Mouse (Mus musculus): ENCODE data around the gene Supt5.

Supt5 gene

DNA sequence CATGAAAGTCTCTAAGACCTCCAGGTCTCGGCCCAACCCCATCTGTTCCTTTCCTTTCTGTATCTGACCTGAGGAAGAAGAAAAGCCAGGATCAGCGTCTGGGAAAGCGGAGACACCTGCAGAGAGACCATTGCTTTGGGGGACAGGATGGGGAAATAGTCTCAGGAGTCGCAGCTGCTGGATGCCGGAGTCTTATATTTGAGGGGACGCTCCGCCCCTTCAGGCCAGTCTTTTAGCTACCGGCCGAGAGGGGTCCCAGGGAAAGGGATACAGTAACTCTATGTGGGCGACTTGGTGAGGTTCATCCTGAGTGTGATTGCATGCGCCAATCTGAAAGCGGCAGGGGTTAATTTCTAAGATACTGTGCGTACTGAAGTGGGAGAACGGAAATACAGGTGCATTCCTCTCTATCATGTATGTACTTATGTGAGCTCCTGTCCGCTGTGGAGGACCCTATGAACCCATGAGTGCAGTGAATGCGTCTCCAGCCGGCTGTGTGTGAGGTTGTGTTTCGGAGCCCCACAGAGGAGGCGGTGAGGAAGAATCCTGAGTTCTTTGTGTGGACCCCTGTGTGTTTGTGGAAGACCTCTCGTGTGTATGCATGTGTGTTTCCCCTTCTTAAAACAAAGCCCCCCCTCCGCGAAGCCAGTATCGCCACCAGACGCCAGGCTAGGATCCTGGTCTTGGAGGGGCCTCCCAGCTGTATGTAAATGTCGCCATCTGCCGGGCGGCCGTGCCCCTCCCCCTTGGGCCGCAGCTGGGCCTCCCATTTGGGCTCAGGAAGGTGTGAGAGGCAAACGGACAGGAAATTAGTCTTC, 36.7 kb downstream of the Supt5 start, which contains the start of gene Dll3:
Gene Dll3 (minus strand): TSS at position 623 of the 818 bp plus-strand sequence.
- no peak for TF ChIP-seq GATA4 (IDR thresholded peaks at IDR 0.05; ENCODE audit: insufficient replicate concordance, low read length)

DNA sequence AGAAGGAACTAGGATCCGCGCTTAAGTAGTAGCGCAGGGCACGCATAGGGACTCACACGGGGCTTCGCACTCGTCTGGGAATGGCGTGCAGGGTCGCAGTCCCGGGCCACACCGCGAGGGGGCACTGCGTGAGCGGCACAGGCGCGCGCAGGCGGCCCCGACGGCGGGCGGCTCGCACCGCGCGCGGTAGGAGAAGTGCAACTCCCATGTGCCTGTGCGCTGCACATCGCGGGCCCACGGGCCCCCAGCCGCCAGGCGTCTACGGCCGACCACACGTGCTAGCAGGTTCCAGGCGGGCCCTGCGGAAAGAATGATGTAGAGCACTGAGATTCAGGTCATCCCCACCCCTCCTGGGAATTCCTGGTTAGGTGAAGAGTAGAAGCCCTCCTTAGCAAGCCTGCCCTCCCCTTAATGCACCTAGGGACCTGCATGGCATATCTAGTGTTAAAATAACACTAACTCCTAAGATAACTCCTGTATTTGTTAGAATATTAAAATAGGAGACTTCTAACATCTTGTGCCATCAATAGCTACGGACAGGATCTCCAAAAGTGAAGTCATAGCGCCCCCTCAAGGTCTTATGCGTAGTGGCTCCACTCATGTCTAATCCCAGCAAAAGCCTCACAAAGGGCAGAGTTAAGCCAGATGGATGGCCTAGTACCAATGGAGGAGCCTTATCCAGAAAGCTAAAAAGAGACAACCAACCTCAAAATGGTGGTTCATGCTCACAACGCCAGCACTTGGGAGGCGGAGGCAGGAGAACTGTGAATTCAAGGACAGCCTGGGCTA, 39.5 kb downstream of the Supt5 start:
- TF ChIP-seq GATA4 (IDR thresholded peaks at IDR 0.05; ENCODE audit: insufficient replicate concordance, low read length), result no peak

DNA sequence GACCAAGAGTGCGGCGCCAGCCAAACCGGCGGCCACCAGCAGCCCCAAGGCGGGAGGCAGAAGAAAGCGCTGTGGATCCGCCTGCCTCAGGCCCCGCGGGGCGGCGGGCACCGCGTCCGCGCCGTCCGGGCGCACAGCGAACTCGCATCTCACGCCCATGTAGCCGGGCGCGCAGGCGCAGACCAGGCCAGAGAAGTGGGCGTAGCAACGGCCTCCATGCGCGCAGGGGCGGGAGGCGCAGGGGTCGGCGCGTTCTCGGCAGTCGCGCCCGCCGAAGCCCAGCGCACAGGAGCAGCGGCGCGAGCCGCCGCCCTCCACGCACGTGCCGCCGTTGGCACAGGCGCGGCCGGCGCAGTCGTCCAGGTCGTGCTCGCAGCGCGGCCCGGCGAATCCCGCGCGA, 44.1 kb downstream of the Supt5 start:
- no peak for TF ChIP-seq GATA4 (IDR thresholded peaks at IDR 0.05; ENCODE audit: insufficient replicate concordance, low read length)

DNA sequence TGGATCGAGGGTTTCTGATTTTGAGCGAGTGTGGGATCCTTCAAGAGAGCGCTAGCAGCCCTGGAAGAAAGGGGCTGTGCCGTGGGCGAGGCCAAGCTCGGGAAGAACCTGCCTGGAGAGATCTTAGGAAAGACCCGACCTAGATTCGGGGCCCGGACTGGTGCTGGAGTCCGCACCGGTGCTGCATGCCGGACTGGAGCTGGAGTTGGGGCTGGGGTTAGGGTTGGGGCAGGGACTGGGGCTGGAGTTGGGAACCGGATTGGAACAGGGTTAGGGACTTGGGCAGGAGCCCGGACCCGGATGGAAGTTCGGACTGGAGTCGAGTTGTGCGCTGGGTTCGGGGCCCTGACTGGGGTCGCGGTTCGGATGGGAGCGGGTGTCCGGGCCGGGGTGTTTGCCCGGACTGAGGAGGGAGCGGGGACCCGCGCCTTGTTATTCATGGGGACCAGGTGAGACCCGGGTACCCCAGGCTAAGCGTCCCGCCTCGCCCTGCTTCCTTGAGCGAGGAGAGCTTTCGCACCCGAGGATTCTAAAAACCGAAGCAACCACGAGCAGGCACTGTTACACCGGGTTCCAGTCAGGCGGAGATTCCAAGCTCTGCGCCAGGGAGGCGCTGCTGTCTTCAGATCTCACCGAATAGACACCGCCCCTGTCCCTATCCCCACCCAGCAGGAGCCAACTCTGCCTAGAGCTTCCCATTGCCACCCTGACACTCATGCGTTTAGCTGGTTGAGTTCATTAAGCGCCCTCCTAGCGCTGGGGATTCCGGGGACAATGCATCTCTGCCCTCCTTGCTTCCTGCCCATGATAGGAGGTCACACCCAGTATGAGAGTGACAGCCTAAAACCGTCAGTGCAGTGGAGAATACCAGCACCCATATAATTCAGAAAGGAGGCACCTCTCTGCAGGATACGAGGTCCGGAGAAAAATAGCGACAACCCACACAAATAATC, 47.6 kb downstream of the Supt5 start, which contains the start of gene Selenov:
Gene Selenov (minus strand): TSS at position 549 of the 953 bp plus-strand sequence.
- TF ChIP-seq GATA4 (IDR thresholded peaks at IDR 0.05; ENCODE audit: insufficient replicate concordance, low read length), result no peak

DNA sequence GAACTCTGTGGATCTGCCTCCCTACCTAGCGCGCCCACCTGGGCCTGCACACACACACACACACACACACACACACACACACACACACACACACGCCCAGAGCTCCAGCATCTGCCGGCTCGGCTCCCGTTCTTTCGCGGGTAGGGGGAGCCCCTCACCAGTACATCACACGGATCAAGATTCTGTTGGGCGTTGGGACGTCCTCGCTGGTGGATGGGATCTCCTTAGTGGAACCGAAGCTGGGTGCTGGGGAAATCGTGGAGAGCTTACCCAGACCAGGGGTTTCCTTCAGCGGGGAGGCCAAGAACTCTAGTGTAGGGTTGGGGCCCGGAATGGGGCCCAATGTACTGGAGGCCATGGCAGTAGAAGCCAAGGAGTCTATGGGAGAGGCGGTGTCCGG, 48.4 kb downstream of the Supt5 start:
- TF ChIP-seq GATA4 (IDR thresholded peaks at IDR 0.05; ENCODE audit: insufficient replicate concordance, low read length), result no peak

DNA sequence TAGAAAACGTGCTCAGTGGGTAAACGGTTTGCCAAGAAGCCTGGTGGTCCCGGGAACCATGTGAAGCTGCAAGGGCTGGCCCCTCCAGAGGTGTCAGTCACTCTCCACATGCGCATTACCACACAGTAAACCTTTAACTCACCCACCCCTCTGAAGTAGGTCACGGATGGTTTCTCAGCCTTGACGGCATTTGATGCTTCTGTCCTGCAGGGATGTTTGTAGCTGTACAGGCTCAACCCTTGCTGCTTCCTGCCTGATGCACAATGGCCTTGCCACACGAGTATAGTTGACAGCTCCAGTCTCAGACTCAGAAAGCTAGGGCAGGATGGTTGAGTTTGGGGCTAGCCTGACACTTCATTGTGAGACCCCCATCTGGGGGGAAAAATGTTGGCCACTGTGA, 57.9 kb downstream of the Supt5 start:
- no peak for TF ChIP-seq GATA4 (IDR thresholded peaks at IDR 0.05; ENCODE audit: insufficient replicate concordance, low read length)

DNA sequence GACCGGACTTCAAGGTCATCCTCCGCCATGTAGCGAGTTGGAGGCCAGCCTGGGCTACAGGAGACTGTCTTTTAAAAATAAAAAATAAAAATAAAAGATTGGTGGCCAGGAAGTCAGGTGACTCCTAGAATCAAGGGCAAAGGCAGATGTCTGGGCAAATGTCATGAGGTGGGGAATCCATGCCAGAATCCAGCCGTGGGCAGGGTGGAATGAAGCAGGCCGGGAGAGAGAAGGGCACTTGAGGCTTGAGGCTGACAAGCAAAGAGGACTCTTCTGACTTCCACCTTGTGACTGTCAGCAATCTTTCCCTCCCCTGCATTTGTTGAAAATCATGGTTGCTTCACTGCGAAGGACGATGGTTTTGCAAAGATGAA, 60.3 kb downstream of the Supt5 start:
- no peak for TF ChIP-seq GATA4 (IDR thresholded peaks at IDR 0.05; ENCODE audit: insufficient replicate concordance, low read length)

DNA sequence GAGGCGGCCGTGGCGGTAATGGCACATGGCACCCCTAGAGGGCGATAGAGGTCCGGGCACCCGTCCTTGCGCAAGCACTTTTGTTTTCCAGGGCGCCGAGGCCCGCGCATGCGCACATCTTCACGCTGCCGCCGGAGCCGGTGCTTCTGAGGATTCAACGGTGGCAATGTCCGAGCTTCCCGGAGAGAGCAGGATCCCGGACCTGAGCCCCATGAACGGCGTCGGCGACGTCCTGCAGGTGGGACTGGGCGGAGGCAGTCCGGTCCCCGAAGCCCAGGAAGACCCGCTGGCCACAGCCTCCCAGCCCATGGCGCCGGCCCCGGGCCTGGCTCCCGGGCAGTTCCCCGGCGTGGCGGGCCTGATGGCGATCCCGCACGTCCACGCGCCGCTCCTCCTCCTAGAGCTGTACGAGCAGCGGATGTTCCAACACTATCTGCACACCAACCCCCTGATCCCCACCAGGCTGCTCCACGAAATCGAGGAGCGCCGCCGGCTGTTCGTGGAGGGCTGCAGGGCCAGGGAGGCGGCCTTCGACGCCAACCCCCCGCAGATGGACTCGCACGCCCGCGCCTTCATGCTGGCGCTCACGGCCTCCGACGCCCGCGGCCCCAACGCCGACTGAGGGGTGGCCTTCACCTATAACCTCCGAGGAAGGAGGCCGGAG, 60.8 kb downstream of the Supt5 start, which contains the start of gene Eid2b:
Gene Eid2b (plus strand): TSS at position 125 of the 664 bp plus-strand sequence.
- no peak for TF ChIP-seq GATA4 (IDR thresholded peaks at IDR 0.05; ENCODE audit: insufficient replicate concordance, low read length)

DNA sequence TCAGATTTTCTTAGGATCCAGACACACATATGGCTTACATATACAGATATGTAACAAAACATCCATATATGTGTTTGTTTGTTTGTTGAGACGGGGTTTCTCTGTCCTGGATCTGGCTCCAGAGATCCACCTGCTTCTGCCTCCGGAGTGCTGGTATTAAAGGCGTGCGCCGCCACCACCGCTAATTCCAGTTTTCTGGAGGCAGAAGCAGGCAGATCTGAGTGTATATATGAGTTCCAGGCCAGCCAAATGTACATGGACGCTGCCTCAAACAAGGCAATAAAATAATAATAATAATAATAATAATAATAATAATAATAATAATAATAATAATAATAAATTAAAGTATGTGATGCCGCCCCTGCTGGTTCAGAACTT, 61.3 kb downstream of the Supt5 start:
- no peak for TF ChIP-seq GATA4 (IDR thresholded peaks at IDR 0.05; ENCODE audit: insufficient replicate concordance, low read length)

DNA sequence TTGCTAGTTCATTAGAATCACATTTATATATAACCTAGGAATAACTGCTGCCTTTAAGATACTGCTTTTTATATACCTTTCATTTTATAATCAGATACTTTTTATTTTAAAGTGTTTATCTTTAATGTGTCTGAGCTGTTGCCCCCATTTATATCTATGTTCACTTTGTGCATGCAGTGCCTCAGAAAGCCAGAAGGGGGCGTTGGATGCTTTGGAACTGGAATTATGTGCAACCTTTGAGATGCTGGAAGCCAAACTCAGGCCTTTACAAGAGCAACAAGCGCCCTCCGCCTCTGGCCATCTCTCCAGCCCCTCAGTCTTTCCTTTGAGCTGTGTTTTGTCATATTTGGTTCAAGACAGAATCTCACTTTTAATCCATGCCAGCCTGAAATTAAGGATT, 66.8 kb downstream of the Supt5 start:
- TF ChIP-seq GATA4 (IDR thresholded peaks at IDR 0.05; ENCODE audit: insufficient replicate concordance, low read length), result no peak

DNA sequence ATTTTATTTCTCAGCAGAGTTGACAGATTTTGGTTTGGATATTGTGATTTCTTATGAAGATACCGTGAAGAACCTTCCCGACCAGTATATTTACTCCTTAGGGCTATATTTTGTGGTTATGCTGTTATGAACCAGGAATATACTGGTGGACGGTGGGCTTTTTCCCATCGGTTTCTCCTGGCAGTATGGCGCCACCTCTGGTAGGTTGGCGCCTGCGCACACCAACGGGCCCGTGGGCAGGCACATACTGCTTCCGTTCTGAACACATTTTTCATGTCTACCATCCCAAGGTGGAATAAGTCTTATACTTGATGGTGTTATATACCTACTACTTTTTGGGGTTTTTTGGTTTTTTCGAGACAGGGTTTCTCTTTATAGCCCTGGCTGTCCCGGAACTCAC, 69.2 kb downstream of the Supt5 start:
- TF ChIP-seq GATA4 (IDR thresholded peaks at IDR 0.05; ENCODE audit: insufficient replicate concordance, low read length), result no peak

DNA sequence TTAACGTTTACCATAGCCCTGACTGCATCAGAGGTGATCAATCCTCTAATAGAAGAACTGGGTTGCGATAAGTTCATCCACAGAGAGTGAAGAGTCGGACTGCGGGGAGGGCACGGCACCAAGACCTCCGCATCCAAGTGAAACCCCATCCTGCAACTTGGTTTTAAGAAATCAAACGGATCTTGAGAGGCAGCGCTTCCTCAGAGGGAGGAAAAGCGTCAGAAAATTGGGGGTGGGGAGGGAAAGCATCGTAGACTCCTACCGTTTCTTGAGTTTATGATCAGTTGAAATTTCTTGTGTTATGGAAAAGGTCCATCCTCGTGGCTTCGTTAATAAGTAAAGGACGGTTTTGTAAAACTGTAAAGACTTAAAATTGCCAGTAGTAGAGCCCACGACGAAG, 70.0 kb downstream of the Supt5 start:
- TF ChIP-seq GATA4 (IDR thresholded peaks at IDR 0.05; ENCODE audit: insufficient replicate concordance, low read length), result no peak

DNA sequence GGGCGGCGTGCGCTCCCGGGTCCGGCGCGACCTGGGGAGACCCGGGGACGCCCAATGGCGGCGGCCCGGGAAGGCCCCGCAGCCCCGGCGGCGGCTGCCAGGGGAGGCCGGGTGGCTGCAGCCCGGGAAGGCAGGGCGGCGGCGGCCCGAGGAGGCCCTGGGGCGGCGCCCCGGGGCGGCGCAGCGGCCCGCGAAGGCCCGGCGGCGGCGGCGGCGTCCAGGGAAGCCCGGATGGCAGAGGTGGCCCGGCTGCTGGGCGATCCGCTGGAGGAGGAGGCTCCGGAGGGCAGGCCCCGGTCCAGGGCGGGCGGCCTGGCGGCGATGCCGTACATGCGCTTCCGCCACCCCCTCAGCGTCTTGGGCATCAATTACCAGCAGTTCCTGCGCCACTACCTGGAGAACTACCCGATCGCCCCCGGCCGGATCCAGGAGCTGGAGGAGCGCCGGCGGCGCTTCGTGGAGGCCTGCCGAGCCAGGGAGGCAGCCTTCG, 70.5 kb downstream of the Supt5 start:
- no peak for TF ChIP-seq GATA4 (IDR thresholded peaks at IDR 0.05; ENCODE audit: insufficient replicate concordance, low read length)

All from liver, adult (tissue).